Mouse (Mus musculus): ENCODE data around the gene Chst3. TPM values are rescaled to one million over a fixed set of nuclear protein-coding genes. Genes with fewer than 3 reads are reported as not detected.
"Not testable (repeated sequence)": the region's sequence is repeated elsewhere in the genome, so short reads cannot be mapped to it uniquely, and the experiment has no call there.

The Chst3 gene
- total and polyA plus RNA-seq, 3 experiments, result 4.4 to 12.2 (median 7.5) TPM

- TF ChIP-seq ZNF384 (IDR thresholded peaks at IDR 0.05; ENCODE audit: low read depth, low read length), result peak; percentile 62
- TF ChIP-seq CTCF (conservative IDR thresholded peaks at IDR 0.05 in 1 of 2, IDR thresholded peaks at IDR 0.05 in 1 of 2; ENCODE audit: low read depth in 2 of 2, low read length in 2 of 2), result peak in 1 of 2 experiments; percentile 36; a peak in 2 of 4 replicates
- Histone ChIP-seq H3K4me1 (ENCODE audit: control insufficient read depth in 1 of 2, insufficient read depth in 2 of 2) (peaks cover 10 to 25% of the 10 kb centered on the region in 2 experiments), H3K9ac (ENCODE audit: insufficient read depth, low read depth) (peak overlapping the region; percentile 85; the same call in 1 of the 2 replicates), H3K79me2 (replicated peaks; ENCODE audit: control insufficient read depth, extremely low read depth, insufficient read depth, poor library complexity, severe bottlenecking) (peaks cover 21% of the 10 kb centered on the region), H3K4me3 (replicated peaks in 1 of 3; ENCODE audit: low read depth in 2 of 3, low read length in 2 of 3, poor library complexity in 1 of 3) (peak overlapping the region in 2 of 3 experiments; percentile 50 to 86), H3K4me2 (ENCODE audit: insufficient read depth, low read depth, poor library complexity, severe bottlenecking) (peak overlapping the region; percentile 51; the same call in 1 of the 2 replicates)
- H3K36me3 ChIP-seq (replicated peaks in 1 of 2; ENCODE audit: control insufficient read depth in 1 of 2, insufficient read depth in 1 of 2, low read length in 1 of 2); dilution Hi-C loops (cut with MboI; ENCODE audit: extremely low pct_ligation_motif_present, extremely low pct_unique_long_range_greater_than_20kb, low sequenced_read_pairs); H3K27ac ChIP-seq (ENCODE audit: insufficient read depth, low read depth); H3K9me3 ChIP-seq (replicated peaks; ENCODE audit: low read length); DNase-seq (ENCODE audit: extremely low read depth); in situ Hi-C loops (cut with MboI; ENCODE audit: low pct_ligation_motif_present, low pct_unique_long_range_greater_than_20kb, low sequenced_read_pairs); H3K27me3 ChIP-seq (replicated peaks): not testable (repeated sequence)
Observed at GRCm38 (mm10) chr10:60221571-60222259, 2.7 kb upstream of the Chst3 start.

- H3K27ac ChIP-seq (ENCODE audit: insufficient read depth, low read depth), result peak overlapping the region; percentile 61
- H3K4me3 ChIP-seq (replicated peaks in 1 of 3; ENCODE audit: low read depth in 2 of 3, low read length in 2 of 3, poor library complexity in 1 of 3), result peak overlapping the region; percentile 86 to 89 (median 88)
- in situ Hi-C loops (cut with MboI; ENCODE audit: low pct_ligation_motif_present, low pct_unique_long_range_greater_than_20kb, low sequenced_read_pairs), result no loop called here
- H3K27me3 ChIP-seq (replicated peaks), result no peaks in the 10 kb centered on the region
- H3K36me3 ChIP-seq (replicated peaks in 1 of 2; ENCODE audit: control insufficient read depth in 1 of 2, insufficient read depth in 1 of 2, low read length in 1 of 2), result peaks cover 0 to 13% of the 10 kb centered on the region in 2 experiments
- H3K79me2 ChIP-seq (replicated peaks; ENCODE audit: control insufficient read depth, extremely low read depth, insufficient read depth, poor library complexity, severe bottlenecking), result peaks cover 21% of the 10 kb centered on the region
- peaks cover 2% of the 10 kb centered on the region for H3K9me3 ChIP-seq (replicated peaks; ENCODE audit: low read length)
- H3K9ac ChIP-seq (ENCODE audit: insufficient read depth, low read depth), result peak overlapping the region; percentile 85
- peaks cover 19 to 36% of the 10 kb centered on the region in 2 experiments for H3K4me1 ChIP-seq (ENCODE audit: control insufficient read depth in 1 of 2, insufficient read depth in 2 of 2)
- DNase-seq (ENCODE audit: extremely low read depth), result no peak
- TF ChIP-seq POLR2AphosphoS2 (IDR thresholded peaks at IDR 0.05; ENCODE audit: low read depth, low read length) (no peak), POLR2A (IDR thresholded peaks at IDR 0.05; ENCODE audit: low read depth, low read length) (0 out of 2 replicates have a peak, but pooled peaks have one; percentile 3), SIN3A (IDR thresholded peaks at IDR 0.05; ENCODE audit: low read length) (0 out of 2 replicates have a peak, but pooled peaks have one; percentile 6)
- peak overlapping the region; percentile 69 for H3K4me2 ChIP-seq (ENCODE audit: insufficient read depth, low read depth, poor library complexity, severe bottlenecking)
- dilution Hi-C loops (cut with MboI; ENCODE audit: extremely low pct_ligation_motif_present, extremely low pct_unique_long_range_greater_than_20kb, low sequenced_read_pairs), result no loop called here
Observed at GRCm38 (mm10) chr10:60220607-60221006, 1.5 kb upstream of the Chst3 start.

GRCm38 (mm10) chr10:60220042-60220523 is 1.0 kb upstream of the Chst3 start:
- peak overlapping the region; percentile 89 for H3K27ac ChIP-seq (ENCODE audit: insufficient read depth, low read depth)
- H3K4me2 ChIP-seq (ENCODE audit: insufficient read depth, low read depth, poor library complexity, severe bottlenecking), result peak overlapping the region; percentile 69
- in situ Hi-C loops (cut with MboI; ENCODE audit: low pct_ligation_motif_present, low pct_unique_long_range_greater_than_20kb, low sequenced_read_pairs) (no loop called here), dilution Hi-C loops (cut with MboI; ENCODE audit: extremely low pct_ligation_motif_present, extremely low pct_unique_long_range_greater_than_20kb, low sequenced_read_pairs) (no loop called here)
- peaks cover 2% of the 10 kb centered on the region for H3K9me3 ChIP-seq (replicated peaks; ENCODE audit: low read length)
- DNase-seq (ENCODE audit: extremely low read depth), result peak; percentile 51
- peak overlapping the region; percentile 86 to 89 (median 88) for H3K4me3 ChIP-seq (replicated peaks in 1 of 3; ENCODE audit: low read depth in 2 of 3, low read length in 2 of 3, poor library complexity in 1 of 3)
- H3K27me3 ChIP-seq (replicated peaks), result no peaks in the 10 kb centered on the region
- peaks cover 19 to 41% of the 10 kb centered on the region in 2 experiments for H3K4me1 ChIP-seq (ENCODE audit: control insufficient read depth in 1 of 2, insufficient read depth in 2 of 2)
- H3K9ac ChIP-seq (ENCODE audit: insufficient read depth, low read depth), result peak overlapping the region; percentile 85
- H3K79me2 ChIP-seq (replicated peaks; ENCODE audit: control insufficient read depth, extremely low read depth, insufficient read depth, poor library complexity, severe bottlenecking), result peaks cover 21% of the 10 kb centered on the region
- peaks cover 0 to 18% of the 10 kb centered on the region in 2 experiments for H3K36me3 ChIP-seq (replicated peaks in 1 of 2; ENCODE audit: control insufficient read depth in 1 of 2, insufficient read depth in 1 of 2, low read length in 1 of 2)
- 0 out of 2 replicates have a peak, but pooled peaks have one; percentile 21 for TF ChIP-seq BHLHE40 (IDR thresholded peaks at IDR 0.05; ENCODE audit: low read depth, low read length)
- TF ChIP-seq USF2 (conservative IDR thresholded peaks at IDR 0.05; ENCODE audit: low read depth, low read length), result 0 out of 2 replicates have a peak, but pooled peaks have one; percentile 5
- TF ChIP-seq HCFC1 (IDR thresholded peaks at IDR 0.05; ENCODE audit: low read depth, low read length), result no peak
- TF ChIP-seq SIN3A (IDR thresholded peaks at IDR 0.05; ENCODE audit: low read length), result peak; percentile 39
- peak; percentile 63 for TF ChIP-seq IRF4 (IDR thresholded peaks at IDR 0.05; ENCODE audit: low read depth, low read length)
- TF ChIP-seq JUND (conservative IDR thresholded peaks at IDR 0.05; ENCODE audit: low read depth, low read length), result no peak
- TF ChIP-seq MXI1 (IDR thresholded peaks at IDR 0.05; ENCODE audit: low read depth, low read length), result peak; percentile 38; the same call in 1 of the 2 replicates
- TF ChIP-seq ZKSCAN1 (IDR thresholded peaks at IDR 0.05; ENCODE audit: borderline replicate concordance, low read depth, low read length), result no peak
- TF ChIP-seq UBTF (IDR thresholded peaks at IDR 0.05; ENCODE audit: low read depth, low read length), result no peak; the same call in 1 of the 2 replicates
- TF ChIP-seq NELFE (IDR thresholded peaks at IDR 0.05; ENCODE audit: low read depth, low read length), result no peak
- TF ChIP-seq TBP (conservative IDR thresholded peaks at IDR 0.05; ENCODE audit: low read depth, low read length), result 0 out of 2 replicates have a peak, but pooled peaks have one; percentile 33
- TF ChIP-seq ETS1 (conservative IDR thresholded peaks at IDR 0.05; ENCODE audit: low read depth, low read length), result no peak
- TF ChIP-seq POLR2AphosphoS2 (IDR thresholded peaks at IDR 0.05; ENCODE audit: low read depth, low read length), result peak; percentile 37; the same call in 1 of the 2 replicates
- no peak for TF ChIP-seq MAZ (IDR thresholded peaks at IDR 0.05; ENCODE audit: low read depth, low read length)
- no peak for TF ChIP-seq NRF1 (IDR thresholded peaks at IDR 0.05; ENCODE audit: low read depth, low read length)
- no peak for TF ChIP-seq GABPA (IDR thresholded peaks at IDR 0.05; ENCODE audit: insufficient replicate concordance, low read depth, low read length)
- TF ChIP-seq EP300 (IDR thresholded peaks at IDR 0.05; ENCODE audit: low read length), result peak; percentile 62; the same call in 1 of the 2 replicates
- TF ChIP-seq MAX (IDR thresholded peaks at IDR 0.05; ENCODE audit: low read length), result no peak
- no peak for TF ChIP-seq USF1 (IDR thresholded peaks at IDR 0.05; ENCODE audit: low read depth, low read length)
- TF ChIP-seq MEF2A (IDR thresholded peaks at IDR 0.05; ENCODE audit: borderline replicate concordance, low read depth, low read length), result peak; percentile 62; the same call in 1 of the 2 replicates
